Mouse (Mus musculus) T-helper 17 cell (primary cell): ENCODE results near the gene Pex14.

Experiments used
- in situ Hi-C, 2 experiments: fragments of 300-600 bp; cut with MboI, MseI; formaldehyde crosslinking; loops; 1 replicate in 1 of 2; 2 replicates in 1 of 2; pipeline ENCODE4 v1.15.1; 2025; ENCODE audit warnings: high pct_unique_total_duplicates in 2 of 2

Gene Pex14

DNA sequence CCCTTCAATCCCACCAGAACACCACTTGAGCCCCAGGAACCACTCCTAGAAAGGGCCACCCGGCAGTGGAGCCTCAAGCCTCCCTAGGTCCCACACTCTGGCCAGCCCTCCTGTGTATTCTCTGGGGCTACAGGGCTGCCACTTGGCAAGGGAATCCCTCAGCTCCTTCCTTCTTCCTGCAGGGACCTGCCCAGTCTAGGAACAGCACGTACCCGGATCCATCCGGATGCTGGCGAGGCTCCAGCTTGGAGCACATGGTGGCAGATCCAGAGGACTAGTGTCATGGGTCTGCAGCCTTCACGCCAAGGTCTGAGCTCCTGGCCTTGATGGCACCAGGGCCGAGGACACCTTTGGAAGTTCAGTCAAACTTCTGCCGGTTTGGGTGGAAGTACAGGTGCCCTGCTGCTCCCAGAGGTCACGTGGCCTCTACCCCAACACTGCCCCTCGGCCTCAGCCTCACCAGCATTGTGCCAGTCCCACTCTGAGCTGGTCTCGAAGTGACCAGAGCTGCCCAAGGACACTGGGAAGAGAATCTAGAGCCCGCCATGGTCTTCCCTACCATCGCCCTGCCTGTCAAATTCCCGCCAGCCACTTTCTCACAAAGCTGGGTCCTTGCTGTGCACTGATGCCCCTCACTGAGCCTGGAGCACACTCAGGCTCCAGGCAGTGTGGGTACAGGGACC, 144.4 kb downstream of the Pex14 start:
- in situ Hi-C loops: no loop called here

DNA sequence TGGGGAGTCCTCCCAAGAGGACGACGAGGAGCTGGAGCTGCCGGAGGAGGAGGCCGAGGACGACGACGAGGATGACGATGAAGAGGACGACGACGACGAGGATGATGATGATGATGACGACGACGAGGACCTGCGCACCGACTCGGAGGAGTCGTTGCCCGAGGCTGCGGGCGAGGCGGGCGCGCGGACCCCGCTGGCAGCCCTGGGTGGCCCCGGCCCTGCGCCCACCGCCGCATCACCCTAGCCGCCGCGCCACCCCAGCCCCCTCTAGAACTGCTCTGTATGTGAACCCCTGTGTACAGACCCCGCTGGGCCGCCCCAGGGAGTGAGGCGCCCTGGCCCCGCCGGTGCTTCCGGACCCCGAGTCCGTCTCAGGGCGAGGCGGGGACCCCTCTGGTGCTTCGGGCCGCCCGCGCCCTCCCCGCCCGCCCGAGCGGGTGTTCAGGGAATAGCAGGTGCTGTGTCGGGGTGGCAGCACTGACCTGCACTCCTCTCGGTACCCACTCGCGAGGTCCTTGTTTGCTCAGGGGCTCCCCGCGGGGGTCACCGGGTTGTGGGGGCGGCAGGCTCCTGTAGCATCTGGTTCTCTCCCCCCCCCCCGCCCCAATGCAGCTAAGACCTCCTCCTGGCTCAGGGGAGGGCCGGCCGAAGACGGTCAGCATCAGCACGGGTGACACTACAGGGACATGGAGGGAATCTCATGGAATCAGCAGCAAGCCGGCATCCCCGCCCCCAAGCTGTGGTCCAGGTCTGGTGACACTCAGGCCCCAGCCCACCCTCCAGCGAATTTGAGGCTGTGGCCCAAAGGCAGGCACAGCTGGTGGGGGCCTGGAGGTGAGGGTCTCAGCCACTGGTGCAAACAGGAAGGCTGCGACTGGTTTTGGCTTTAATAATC, 147.1 kb downstream of the Pex14 start:
- in situ Hi-C loops: no loop called here

DNA sequence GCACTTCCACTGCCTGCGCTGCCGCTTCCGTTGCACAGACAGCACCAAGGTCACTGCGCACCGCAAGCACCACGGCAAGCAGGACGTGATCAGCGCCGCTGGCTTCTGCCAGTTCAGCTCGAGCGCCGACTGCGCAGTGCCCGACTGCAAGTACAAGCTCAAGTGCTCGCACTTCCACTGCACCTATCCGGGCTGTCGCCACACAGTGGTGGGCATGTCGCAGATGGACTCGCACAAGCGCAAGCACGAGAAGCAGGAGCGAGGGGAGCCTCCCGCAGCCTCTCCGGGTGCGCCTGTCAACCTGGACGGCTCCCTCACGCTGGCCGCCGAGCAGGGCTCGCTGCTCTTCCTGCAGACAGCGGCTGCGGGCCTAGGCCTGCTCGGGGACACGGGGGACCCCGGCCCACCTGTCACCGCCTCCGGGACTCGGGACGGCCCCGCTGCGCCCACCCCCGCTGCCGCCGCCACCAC, 147.8 kb downstream of the Pex14 start:
- in situ Hi-C loops: no loop called here

- in situ Hi-C loops: no loop called here
Observed at GRCm38 (mm10) chr4:148950932-148951650, 148.6 kb downstream of the Pex14 start.

DNA sequence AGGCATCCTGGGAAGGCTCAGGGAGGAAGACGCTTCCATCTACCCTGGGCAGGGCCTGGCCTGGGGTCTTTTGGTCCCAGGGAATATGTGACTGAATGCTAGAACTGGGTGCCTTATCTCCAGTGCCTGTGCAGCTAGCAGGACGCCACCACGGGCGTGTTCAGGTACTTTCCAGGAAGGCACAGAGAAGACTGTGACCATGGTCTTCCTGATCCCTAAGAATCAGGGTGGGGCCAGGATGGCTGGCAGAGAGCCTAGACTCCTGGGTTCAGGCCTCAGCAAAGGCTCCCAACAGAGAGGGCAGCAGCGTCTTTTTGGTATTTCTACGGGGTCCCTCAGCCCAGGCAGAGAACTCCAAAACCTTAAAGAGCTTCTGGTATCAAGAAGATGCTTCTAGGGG, 149.2 kb downstream of the Pex14 start:
- in situ Hi-C loops: no loop called here

DNA sequence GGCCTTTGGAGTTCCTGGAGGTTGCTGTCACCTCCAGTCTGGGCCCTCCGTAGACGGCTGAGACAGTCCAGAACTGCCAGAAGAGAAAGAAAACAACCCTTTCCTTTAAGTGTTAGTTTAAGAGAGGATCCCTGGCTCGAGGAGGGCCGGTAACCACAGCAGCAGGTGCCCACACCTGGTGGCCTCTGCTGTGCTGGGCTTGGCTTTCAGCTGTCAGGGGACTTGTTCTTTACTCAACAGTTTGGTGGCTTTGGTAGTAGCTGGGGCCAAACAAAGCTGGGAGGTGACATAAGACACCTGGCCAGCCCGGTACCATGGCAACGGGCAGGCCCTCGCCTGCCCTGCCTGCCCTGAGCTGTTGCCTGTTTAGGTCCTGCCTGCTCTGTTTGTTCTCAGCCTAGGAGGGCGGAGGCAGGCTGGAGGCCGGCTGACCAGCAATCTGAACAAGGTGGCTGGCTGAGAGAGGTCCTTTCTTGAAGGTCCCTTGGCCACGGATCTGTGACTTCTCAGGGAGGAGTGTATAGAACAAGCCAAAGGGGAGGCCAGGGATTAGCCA, 151.8 kb downstream of the Pex14 start:
- in situ Hi-C loops: no loop called here

DNA sequence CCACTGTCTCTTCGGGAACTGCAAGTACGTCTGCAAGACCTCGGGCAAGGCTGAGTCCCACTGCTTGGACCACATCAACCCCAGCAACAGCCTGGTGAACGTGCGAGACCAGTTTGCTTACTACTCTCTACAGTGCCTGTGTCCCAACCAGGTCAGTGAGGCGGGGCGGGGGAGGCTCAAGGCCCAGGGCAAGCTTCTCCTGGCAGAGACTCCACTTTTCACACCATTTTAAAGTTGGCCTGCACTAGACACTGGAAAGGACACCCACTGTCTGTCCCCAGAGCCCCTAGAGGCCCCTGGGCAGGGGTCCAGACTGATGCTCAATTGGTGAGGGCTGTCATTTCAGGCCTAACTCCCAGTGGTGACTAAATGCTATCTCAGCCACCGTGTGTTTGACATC, 153.6 kb downstream of the Pex14 start:
- in situ Hi-C loops: no loop called here

DNA sequence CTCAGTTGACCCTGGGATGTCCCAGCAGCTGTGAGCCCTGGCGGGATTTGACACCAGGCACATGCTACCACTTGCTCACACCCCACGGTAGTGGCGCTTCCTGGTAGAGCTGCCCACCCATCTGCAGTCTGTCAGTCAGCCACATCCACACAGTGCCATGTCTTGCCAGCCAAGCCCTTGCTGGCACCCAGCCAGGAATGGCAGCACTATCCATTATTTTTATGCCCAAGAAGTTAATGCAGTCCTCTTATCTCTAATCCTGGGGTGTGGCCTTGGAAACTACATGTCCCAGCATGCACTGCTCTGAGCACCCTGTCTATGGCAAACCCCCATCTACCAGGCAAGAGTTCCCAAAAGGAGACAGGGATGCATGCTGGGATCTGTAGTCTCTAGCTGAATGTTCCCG, 154.2 kb downstream of the Pex14 start:
- in situ Hi-C loops: no loop called here

DNA sequence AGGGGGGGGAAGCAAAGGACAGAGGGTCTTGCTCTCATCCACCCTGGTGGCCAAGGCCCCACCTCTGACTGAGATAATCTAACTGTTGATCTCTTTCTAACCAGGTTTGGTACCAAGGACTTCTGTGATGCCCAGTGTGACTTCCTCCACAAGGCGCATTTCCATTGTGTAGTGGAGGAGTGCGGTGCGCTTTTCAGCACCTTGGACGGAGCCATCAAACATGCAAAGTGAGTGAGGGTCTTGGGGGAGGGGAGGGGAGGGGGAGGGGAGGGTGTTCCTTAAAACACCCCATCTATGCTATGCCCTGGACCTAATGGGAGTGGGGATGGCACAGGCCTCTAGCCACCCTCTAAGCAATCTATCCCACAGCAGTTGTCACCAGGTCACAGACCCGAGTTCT, 156.6 kb downstream of the Pex14 start:
- in situ Hi-C loops: no loop called here

- in situ Hi-C loops: no loop called here
Observed at GRCm38 (mm10) chr4:148941321-148941720, 158.4 kb downstream of the Pex14 start.

DNA sequence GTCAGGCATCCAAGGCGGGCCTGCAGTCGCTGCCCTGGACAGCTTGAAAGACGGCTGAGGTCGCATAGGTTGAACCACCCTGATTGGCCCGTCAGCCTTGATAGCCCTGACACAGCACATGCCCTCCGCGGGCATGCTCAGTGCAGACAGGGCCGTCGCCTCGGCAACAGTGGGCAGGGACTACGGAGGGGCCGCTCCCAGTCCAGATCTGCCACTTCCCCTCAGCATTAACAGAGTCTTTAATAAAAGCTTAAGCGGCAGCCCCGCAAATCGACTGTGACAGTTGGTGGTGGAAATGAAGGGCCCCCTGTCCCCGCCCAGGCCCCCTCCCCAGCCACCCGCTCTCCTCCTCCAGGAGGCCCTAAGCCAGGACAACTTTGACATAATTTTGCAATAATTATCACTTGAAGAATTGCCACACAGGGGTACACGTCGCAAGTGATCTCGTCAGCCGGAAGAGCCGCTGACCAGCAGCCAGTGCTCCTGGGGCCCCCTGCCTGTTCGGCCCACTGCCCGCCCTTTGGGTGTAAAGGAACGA, 158.9 kb downstream of the Pex14 start:
- in situ Hi-C loops: no loop called here

DNA sequence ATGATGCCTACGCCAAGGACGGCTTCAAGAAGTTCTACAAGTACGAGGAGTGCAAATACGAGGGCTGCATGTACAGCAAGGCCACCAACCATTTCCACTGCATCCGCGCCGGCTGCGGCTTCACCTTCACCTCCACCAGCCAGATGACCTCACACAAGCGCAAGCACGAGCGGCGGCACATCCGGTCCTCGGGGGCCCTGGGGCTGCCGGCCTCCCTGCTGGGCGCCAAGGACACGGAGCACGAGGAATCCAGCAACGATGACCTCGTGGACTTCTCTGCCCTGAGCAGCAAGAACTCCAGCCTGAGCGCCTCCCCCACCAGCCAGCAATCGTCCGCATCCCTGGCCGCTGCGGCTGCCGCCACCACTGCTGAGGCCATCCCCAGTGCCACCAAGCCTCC, 161.1 kb downstream of the Pex14 start:
- in situ Hi-C loops: no loop called here

DNA sequence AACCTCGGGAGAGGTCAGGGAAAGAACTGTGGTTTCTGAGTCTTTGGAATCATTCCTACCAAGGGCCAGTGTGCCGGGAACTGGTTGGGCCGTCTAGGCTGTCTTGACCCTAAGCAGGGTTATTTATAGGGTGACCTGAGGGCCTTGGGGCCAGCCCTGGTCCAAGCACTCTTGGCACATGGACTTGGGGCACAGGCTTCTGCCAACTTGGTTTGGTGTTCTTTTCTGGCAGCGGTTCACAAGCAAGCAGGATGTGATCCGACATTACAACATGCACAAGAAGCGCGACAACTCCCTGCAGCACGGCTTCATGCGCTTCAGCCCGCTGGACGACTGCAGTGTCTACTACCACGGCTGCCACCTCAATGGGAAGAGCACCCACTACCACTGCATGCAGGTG, 162.9 kb downstream of the Pex14 start:
- in situ Hi-C loops: no loop called here

DNA sequence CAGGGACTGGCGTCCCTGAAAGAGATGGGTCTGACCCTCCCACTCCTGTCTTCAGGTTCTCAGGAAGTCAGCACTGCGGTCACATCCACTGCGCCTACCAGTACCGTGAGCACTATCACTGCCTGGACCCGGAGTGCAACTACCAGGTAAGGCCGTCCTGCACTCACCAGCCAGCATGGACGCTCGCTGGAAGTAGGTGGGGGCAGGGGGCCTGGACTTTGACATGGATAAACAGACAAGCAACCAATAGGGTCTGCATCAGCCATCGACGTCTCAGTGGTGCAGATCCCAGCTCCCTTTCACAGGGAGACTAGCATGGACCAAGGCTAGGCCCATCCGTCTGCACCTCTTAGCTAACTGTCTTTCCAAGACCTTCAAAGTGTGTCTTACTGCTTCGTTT, 163.6 kb downstream of the Pex14 start:
- in situ Hi-C loops: no loop called here

GRCm38 (mm10) chr4:148935211-148935610, 164.5 kb downstream of the Pex14 start:
- in situ Hi-C loops: no loop called here

DNA sequence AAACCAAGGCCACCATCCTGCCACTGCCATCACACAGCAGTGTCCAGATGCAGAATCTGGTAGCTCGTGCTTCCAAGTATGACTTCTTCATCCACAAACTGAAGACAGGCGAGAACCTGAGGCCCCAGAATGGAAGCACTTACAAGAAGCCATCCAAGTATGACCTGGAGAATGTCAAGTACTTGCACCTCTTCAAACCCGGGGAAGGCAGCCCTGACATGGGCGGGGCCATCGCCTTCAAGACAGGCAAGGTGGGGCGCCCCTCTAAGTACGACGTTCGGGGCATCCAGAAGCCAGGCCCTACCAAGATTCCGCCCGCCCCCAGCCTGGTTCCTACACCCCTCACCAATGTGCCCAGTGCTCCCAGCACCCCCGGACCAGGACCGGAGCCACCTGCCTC, 166.6 kb downstream of the Pex14 start:
- in situ Hi-C loops: no loop called here

DNA sequence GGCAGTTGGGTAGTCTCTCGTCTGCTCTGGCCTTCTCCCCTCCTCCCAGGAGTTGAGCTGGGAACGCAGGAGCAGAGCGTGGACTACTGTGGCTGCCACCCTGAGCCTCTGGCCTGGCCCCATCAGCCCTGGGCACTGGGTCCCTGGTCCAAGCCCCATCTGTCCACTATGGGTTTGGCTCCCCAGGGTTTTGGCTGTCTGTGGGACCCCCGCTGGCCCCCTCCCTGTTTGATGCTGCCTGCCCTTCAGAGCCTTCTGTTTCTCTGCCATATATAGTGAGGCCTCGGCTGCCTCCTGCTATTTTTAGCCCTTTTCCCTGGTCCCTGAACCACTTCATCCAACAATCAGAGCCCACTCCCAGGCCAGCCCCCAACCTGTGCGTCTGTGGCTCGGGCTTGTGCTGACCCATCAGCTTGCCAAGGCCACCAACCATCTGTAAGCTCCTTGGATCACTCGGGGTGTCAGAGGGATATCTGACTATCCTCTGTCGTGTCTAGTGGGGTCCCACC, 168.9 kb downstream of the Pex14 start:
- in situ Hi-C loops: no loop called here

DNA sequence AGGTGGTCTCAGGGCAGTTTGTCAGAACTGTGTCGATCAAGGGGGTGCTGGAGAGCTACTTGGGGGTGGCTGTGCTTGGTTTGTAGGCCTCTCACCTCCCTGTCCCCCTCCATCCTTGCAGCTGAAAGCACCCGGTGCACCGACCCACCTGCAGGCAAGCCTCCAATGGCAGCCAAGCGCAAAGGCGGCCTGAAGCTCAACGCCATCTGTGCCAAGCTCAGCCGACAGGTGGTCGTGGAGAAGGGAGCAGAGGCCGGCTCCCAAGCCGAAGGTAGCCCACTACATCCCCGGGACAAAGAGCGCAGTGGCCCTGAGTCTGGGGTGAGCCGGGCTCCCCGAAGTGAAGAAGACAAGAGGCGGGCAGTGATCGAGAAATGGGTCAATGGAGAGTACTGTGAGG, 170.8 kb downstream of the Pex14 start:
- in situ Hi-C loops: no loop called here

- in situ Hi-C loops: no loop called here
Observed at GRCm38 (mm10) chr4:148928316-148928715, 171.4 kb downstream of the Pex14 start.

DNA sequence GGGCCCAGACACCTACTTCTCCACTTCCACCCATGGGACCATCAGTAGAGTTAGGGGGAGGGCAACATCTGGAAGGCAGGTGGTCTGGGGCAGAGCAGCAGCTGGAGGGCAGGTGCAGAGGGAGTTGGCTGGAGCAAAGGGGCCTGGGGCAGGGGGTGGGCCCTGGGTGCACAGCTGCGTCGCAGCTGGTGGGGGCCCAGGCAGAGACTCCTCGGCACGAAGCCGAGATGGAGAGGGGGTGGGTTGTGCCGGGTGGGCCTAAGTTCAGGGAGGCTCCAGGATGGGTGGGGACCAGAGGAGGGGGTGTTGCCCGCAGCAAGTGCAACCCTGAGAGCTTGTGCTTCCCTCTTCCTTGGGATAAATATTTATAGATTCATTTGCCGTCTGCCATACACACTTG, 173.2 kb downstream of the Pex14 start:
- in situ Hi-C loops: no loop called here

GRCm38 (mm10) chr4:148925589-148926359, 173.9 kb downstream of the Pex14 start:
- in situ Hi-C loops: no loop called here
